Mouse (Mus musculus) spleen, postnatal 0 days (tissue): ENCODE measurements around the gene Vmn1r89. TPM values are rescaled to one million over a fixed set of nuclear protein-coding genes. Genes with fewer than 3 reads are reported as not detected.

Source experiments
- polyA plus RNA-seq: library from polyadenylated mRNA; unstranded; fragments of >200 nt; fragmentation: Nextera tagmentation; extraction: Ambion mirVana; gene quantifications from 2 replicates; pipeline ENCODE4 v1.2.1, GENCODE M21; 2015

Vmn1r89 gene
- polyA plus RNA-seq = not detected in 2 replicates

GRCm38 (mm10) chr7:13212720-13213119 lies at the start of gene Vmn1r89:
TSS of gene Vmn1r89 (plus strand) at chr7:13213020.

Other genes starting within 250 kb of the Vmn1r89 start
- 3.1 and 3.2 TPM in 2 replicates for gene Zfp324, start 247.2 kb upstream of the Vmn1r89 start, polyA plus RNA-seq
- 2.8 and 3.1 TPM in 2 replicates for gene Zfp446, start 235.2 kb upstream of the Vmn1r89 start, polyA plus RNA-seq
- 0.08 TPM in 1 of 2 replicates, not detected in the other for gene Slc27a5, start 214.8 kb upstream of the Vmn1r89 start, polyA plus RNA-seq
- 127 and 136 TPM in 2 replicates for gene Trim28, start 213.9 kb upstream of the Vmn1r89 start, polyA plus RNA-seq
- 13.7 and 13.9 TPM in 2 replicates for gene Zbtb45, start 203.0 kb upstream of the Vmn1r89 start, polyA plus RNA-seq
- 158 and 162 TPM in 2 replicates for gene Chmp2a, start 178.2 kb upstream of the Vmn1r89 start, polyA plus RNA-seq
- gene Ube2m, start 174.7 kb upstream of the Vmn1r89 start, polyA plus RNA-seq = 75.4 and 75.6 TPM in 2 replicates
- 0.36 and 1.1 TPM in 2 replicates for gene Mzf1, start 158.3 kb upstream of the Vmn1r89 start, polyA plus RNA-seq
- gene Vmn1r85, start 117.8 kb upstream of the Vmn1r89 start, polyA plus RNA-seq = not detected in 2 replicates
- gene Vmn1r86, start 93.1 kb upstream of the Vmn1r89 start, polyA plus RNA-seq = not detected in 2 replicates
- not detected in 2 replicates for gene Vmn1r87, start 72.9 kb upstream of the Vmn1r89 start, polyA plus RNA-seq
- gene Vmn1r88, start 53.5 kb upstream of the Vmn1r89 start, polyA plus RNA-seq = 0.04 TPM in 1 of 2 replicates, not detected in the other
- 141 and 173 TPM in 2 replicates for gene Lig1, start 64.3 kb downstream of the Vmn1r89 start, polyA plus RNA-seq
- 2.4 TPM in 2 replicates for gene Zswim9, start 65.7 kb downstream of the Vmn1r89 start, polyA plus RNA-seq
- 9.5 and 11.2 TPM in 2 replicates for gene Pla2g4c, start 111.6 kb downstream of the Vmn1r89 start, polyA plus RNA-seq
- not detected in 2 replicates for gene Cabp5, start 185.1 kb downstream of the Vmn1r89 start, polyA plus RNA-seq
- not detected in 2 replicates for gene Bsph1, start 237.8 kb downstream of the Vmn1r89 start, polyA plus RNA-seq